Mouse (Mus musculus): ENCODE results near the gene Ndufa13. TPM values are rescaled to one million over a fixed set of nuclear protein-coding genes. Genes with fewer than 3 reads are reported as not detected.

Gene Ndufa13
- polyA plus RNA-seq, 1 experiment from 2014 or later = 159 TPM

DNA sequence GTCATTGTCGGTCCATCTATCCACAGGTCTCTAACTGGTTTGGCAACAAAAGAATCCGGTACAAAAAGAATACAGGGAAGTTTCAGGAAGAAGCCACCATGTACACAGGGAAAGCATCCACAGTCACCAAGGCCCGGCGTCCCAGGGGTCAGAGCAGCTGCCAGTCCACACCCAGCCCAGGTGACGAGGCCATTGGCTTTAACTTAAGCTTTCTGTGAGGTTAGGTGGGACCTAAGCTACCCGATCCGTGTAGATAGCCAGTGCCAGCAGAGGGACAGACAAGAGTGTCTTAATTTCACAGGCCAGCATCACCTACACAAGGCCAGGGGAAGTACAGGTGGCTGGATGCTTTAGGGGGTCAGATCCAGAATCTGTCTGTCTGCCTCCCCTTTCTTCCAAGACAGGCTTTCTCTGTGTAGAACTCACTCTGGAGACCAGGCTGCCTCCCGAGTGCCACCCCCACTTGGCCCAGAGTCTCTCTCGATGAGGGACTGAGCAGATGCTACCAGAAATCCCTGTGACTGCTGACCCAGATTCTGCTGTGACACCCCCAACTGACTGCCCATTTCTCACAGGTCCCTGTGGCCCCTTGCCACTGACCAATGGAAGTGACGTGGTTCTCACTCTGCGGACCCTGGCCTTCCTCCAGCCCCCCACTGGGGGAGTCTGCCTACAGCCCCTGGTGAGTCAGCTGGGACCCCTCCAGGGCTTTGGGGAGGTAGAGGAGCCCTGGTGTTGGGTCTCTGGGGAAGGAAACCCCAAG is 32.2 kb downstream of the Ndufa13 start:
- H3K9ac ChIP-seq (ENCODE audit: low read depth, low read length) = no peak overlapping the region
- H3K9me3 ChIP-seq (ENCODE audit: control insufficient read depth, low read length) = no peaks in the 10 kb centered on the region
- ATAC-seq (replicated peaks; ENCODE audit: low FRiP score) = no peak
- H3K4me2 ChIP-seq = no peak overlapping the region
- no peaks in the 10 kb centered on the region for H3K4me1 ChIP-seq (replicated peaks; ENCODE audit: control insufficient read depth, insufficient read depth, low read length)
- no peak for DNase-seq (ENCODE audit: low spot score)
- H3K27me3 ChIP-seq (replicated peaks; ENCODE audit: control insufficient read depth, insufficient read depth, low read length) = peaks cover 5% of the 10 kb centered on the region; the same call in 1 of the 2 replicates
- WGBS = 76% methylated on average over 11 of the region's 11 CpGs
- H3K27ac ChIP-seq (ENCODE audit: low read depth, low read length) = no peak overlapping the region
- no peaks in the 10 kb centered on the region for H3K36me3 ChIP-seq (ENCODE audit: control insufficient read depth, insufficient read depth, low read length)
- no peak overlapping the region for H3K4me3 ChIP-seq (ENCODE audit: low read depth, low read length)

DNA sequence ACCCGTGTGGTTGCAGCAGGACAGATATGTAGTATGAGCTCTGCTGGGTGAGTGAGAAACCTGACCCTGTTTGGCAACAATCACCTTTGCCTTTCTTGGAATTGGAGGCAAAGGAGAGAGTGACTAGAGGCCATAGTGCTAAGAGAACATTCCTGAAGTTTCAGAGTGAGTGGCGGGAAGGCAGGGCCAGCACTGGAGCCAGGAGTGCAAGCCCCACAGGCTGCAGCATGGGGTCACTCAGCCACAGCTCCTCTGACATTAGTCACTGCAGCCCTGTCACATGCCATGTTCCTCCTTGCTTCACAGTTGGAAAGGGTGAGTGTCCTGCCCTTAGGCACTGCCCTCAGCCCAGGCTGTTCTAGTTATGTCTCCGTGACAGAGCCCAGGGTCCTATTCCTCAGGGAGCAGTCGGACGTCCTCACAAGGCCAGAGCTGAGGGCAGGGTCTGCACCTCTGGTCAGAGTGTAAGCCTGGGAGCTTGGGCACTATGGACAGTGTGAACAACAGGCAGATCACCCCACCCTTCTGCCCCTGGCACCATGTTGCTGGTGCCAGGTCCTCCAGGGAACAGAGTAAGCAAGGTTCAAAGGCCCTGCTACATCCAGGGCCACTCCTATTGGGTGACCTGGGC is 34.5 kb downstream of the Ndufa13 start:
- Histone ChIP-seq H3K4me3 (ENCODE audit: low read depth, low read length) (no peak overlapping the region), H3K9ac (ENCODE audit: low read depth, low read length) (no peak overlapping the region), H3K4me2 (no peak overlapping the region), H3K36me3 (ENCODE audit: control insufficient read depth, insufficient read depth, low read length) (no peaks in the 10 kb centered on the region), H3K27me3 (replicated peaks; ENCODE audit: control insufficient read depth, insufficient read depth, low read length) (peaks cover 3% of the 10 kb centered on the region; the same call in 1 of the 2 replicates), H3K9me3 (ENCODE audit: control insufficient read depth, low read length) (no peaks in the 10 kb centered on the region), H3K4me1 (replicated peaks; ENCODE audit: control insufficient read depth, insufficient read depth, low read length) (no peaks in the 10 kb centered on the region), H3K27ac (ENCODE audit: low read depth, low read length) (no peak overlapping the region)
- DNase-seq (ENCODE audit: low spot score) (no peak), ATAC-seq (replicated peaks; ENCODE audit: low FRiP score) (no peak)
- WGBS = 68% methylated on average over 5 of the region's 5 CpGs

DNA sequence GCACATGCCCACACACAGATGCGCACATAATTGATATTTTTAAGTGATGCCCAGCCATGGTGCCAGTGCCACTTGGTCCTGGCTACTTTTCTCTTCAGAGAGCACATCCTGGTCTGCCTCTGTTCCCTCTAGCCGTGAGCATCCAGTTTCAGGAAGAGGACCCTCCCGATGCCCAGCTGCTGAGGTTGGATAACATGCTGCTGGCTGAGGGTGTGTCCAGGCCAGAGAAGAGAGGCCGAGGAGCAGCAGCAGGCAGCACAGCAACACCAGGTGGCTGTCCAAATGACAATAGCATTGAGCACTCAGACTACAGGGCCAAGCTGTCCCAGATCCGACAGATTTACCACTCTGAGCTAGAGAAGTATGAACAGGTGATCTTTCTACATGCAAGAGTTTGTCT is 38.2 kb downstream of the Ndufa13 start:
- Histone ChIP-seq H3K4me3 (ENCODE audit: low read depth, low read length) (no peak overlapping the region), H3K9me3 (ENCODE audit: control insufficient read depth, low read length) (no peaks in the 10 kb centered on the region), H3K4me1 (replicated peaks; ENCODE audit: control insufficient read depth, insufficient read depth, low read length) (no peaks in the 10 kb centered on the region), H3K9ac (ENCODE audit: low read depth, low read length) (no peak overlapping the region), H3K4me2 (no peak overlapping the region), H3K36me3 (ENCODE audit: control insufficient read depth, insufficient read depth, low read length) (no peaks in the 10 kb centered on the region), H3K27me3 (replicated peaks; ENCODE audit: control insufficient read depth, insufficient read depth, low read length) (no peaks in the 10 kb centered on the region), H3K27ac (ENCODE audit: low read depth, low read length) (no peak overlapping the region)
- ATAC-seq (replicated peaks; ENCODE audit: low FRiP score) (no peak), DNase-seq (ENCODE audit: low spot score) (no peak)
- 53% methylated on average over 5 of the region's 5 CpGs for WGBS

DNA sequence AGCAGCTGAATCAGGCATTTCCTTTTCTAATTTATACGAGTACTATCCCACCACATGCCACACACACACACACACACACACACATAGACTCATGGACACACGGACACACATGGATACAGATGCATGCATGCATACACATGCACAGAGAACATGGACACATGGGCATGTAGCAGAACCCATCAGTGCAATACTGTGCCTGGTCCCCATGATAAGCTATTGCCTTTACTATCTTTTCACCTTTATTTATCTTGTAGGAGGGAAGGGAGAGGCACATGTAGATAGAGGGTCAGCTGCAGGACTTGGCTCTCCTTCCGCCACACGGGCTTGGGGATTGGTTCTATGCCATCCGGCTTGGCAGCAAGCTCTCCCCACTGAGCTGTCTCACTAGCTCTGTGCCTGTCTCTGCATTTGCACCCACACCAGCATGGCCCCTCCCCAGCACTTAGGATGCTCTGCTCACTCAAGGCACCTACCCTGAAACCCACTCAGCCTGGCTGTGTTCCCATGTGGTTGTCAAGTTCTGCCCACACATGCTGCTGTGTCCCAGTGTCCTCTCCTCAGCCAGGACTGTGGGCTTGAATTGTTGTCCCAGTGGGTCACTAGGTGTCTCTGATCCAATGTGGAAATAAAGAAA is 38.9 kb downstream of the Ndufa13 start:
- WGBS = 68% methylated on average over 5 of the region's 5 CpGs
- Histone ChIP-seq H3K9ac (ENCODE audit: low read depth, low read length) (no peak overlapping the region), H3K4me3 (ENCODE audit: low read depth, low read length) (no peak overlapping the region), H3K4me1 (replicated peaks; ENCODE audit: control insufficient read depth, insufficient read depth, low read length) (no peaks in the 10 kb centered on the region), H3K27ac (ENCODE audit: low read depth, low read length) (no peak overlapping the region), H3K27me3 (replicated peaks; ENCODE audit: control insufficient read depth, insufficient read depth, low read length) (no peaks in the 10 kb centered on the region), H3K9me3 (ENCODE audit: control insufficient read depth, low read length) (no peaks in the 10 kb centered on the region), H3K36me3 (ENCODE audit: control insufficient read depth, insufficient read depth, low read length) (no peaks in the 10 kb centered on the region), H3K4me2 (no peak overlapping the region)
- DNase-seq (ENCODE audit: low spot score) (no peak), ATAC-seq (replicated peaks; ENCODE audit: low FRiP score) (no peak)

DNA sequence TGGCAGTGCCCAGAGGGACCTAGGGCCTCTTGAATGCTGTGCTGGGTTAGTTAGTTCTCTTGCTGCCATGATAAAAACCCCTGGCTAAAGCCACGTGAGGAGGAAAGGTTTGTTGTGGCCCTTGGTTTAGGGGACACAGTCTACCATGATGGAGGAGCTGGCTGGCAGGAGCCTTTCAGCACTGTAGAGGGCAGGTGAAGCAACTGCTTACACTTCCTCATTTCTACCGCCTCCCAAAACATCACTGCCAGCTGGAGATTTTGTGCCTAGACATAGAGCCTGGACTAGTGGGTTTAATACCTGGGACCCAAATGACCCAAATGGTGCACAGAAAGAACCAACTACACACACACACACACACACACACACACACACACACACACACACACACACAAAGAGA is 41.1 kb downstream of the Ndufa13 start:
- no peak overlapping the region for H3K4me2 ChIP-seq
- WGBS = 42% methylated on average over 2 of the region's 2 CpGs
- no peak overlapping the region for H3K4me3 ChIP-seq (ENCODE audit: low read depth, low read length)
- ATAC-seq (replicated peaks; ENCODE audit: low FRiP score) (no peak), DNase-seq (ENCODE audit: low spot score) (no peak)
- no peaks in the 10 kb centered on the region for H3K36me3 ChIP-seq (ENCODE audit: control insufficient read depth, insufficient read depth, low read length)
- H3K27ac ChIP-seq (ENCODE audit: low read depth, low read length) = no peak overlapping the region
- no peaks in the 10 kb centered on the region for H3K4me1 ChIP-seq (replicated peaks; ENCODE audit: control insufficient read depth, insufficient read depth, low read length)
- H3K9ac ChIP-seq (ENCODE audit: low read depth, low read length) = no peak overlapping the region
- no peaks in the 10 kb centered on the region for H3K27me3 ChIP-seq (replicated peaks; ENCODE audit: control insufficient read depth, insufficient read depth, low read length)
- no peaks in the 10 kb centered on the region for H3K9me3 ChIP-seq (ENCODE audit: control insufficient read depth, low read length)

DNA sequence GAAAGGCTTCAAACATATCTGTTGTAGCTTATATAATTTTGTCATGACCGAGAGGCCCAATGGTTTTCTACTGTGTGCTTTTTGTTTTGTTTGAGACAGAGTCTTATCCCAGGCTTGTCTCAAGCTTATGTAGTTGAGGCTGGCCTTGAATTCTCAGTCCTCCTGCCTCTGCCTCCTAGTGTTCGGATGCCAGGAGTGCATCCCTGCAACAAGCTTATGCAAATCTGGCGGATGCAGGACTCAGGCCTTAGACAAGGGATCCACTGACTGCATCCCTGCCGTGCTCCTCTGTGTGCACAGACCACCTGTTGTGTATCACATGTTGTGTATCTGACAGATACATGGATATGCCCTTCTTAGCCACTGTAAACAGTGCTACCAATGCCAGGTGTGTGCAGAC is 41.6 kb downstream of the Ndufa13 start:
- WGBS = 55% methylated on average over 4 of the region's 4 CpGs

DNA sequence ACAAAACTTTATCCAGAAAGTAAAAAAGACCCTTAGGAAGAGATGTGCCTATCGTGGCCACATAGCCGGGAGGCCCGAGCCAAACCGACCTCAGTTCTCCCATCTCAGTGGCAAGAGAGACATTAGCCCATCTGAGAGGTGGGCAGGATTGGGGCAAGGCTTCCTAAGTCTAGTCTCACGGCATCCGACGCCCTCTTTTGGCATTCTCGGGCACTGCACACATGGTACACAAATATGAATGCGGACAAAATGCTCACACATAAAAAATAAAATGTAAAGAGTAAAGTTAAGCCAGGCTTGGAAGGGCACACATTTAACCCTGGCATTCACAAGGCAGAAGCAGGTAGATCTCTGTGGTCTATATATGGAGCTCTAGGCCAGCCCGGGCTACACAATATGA is 48.5 kb downstream of the Ndufa13 start:
- DNase-seq (ENCODE audit: low spot score) (no peak), ATAC-seq (replicated peaks; ENCODE audit: low FRiP score) (no peak)
- Histone ChIP-seq H3K4me3 (ENCODE audit: low read depth, low read length) (no peak overlapping the region), H3K36me3 (ENCODE audit: control insufficient read depth, insufficient read depth, low read length) (no peaks in the 10 kb centered on the region), H3K9ac (ENCODE audit: low read depth, low read length) (no peak overlapping the region), H3K4me1 (replicated peaks; ENCODE audit: control insufficient read depth, insufficient read depth, low read length) (no peaks in the 10 kb centered on the region; the same call in 1 of the 2 replicates), H3K9me3 (ENCODE audit: control insufficient read depth, low read length) (no peaks in the 10 kb centered on the region), H3K27me3 (replicated peaks; ENCODE audit: control insufficient read depth, insufficient read depth, low read length) (no peaks in the 10 kb centered on the region), H3K27ac (ENCODE audit: low read depth, low read length) (no peak overlapping the region), H3K4me2 (no peak overlapping the region)
- 86% methylated on average over 10 of the region's 10 CpGs for WGBS

More for the DNA sequence above, 41.6 kb downstream of the Ndufa13 start:
- DNase-seq (ENCODE audit: low spot score) = no peak
- ATAC-seq (replicated peaks; ENCODE audit: low FRiP score) = no peak
- H3K36me3 ChIP-seq (ENCODE audit: control insufficient read depth, insufficient read depth, low read length) = no peaks in the 10 kb centered on the region
- no peaks in the 10 kb centered on the region for H3K27me3 ChIP-seq (replicated peaks; ENCODE audit: control insufficient read depth, insufficient read depth, low read length)
- H3K4me2 ChIP-seq = no peak overlapping the region
- H3K4me1 ChIP-seq (replicated peaks; ENCODE audit: control insufficient read depth, insufficient read depth, low read length) = no peaks in the 10 kb centered on the region
- H3K4me3 ChIP-seq (ENCODE audit: low read depth, low read length) = no peak overlapping the region
- no peak overlapping the region for H3K9ac ChIP-seq (ENCODE audit: low read depth, low read length)
- no peak overlapping the region for H3K27ac ChIP-seq (ENCODE audit: low read depth, low read length)
- H3K9me3 ChIP-seq (ENCODE audit: control insufficient read depth, low read length) = no peaks in the 10 kb centered on the region

DNA sequence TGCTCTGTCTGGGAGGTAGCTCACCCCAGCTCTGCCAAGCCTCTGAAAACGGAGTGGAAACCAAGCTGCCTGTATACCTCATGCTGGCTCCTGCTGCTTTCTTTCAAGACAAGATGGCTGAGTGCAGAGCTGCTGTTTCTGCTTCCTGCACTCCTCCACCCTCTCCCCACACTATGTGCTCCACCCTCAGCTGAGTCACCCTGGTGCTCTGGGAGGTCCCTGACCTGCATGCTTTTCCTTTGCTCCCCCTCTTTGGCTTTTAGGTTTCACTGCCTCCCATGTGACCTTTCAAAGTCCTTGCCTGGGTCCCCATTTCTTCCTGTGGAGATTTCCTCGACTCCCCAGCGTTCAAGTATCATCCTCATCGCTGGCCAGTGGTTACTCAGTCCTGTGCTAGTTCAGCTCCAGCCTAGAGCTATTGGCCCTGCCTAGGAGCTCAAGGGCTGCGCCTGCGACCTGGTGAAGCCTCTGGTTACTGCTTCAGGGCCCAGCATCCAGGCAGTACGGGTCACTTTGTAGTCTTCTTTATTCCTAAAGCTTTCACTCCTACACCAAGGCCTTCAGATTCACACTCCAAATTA is 51.3 kb downstream of the Ndufa13 start:
- H3K4me3 ChIP-seq (ENCODE audit: low read depth, low read length) = no peak overlapping the region
- H3K9ac ChIP-seq (ENCODE audit: low read depth, low read length) = no peak overlapping the region
- DNase-seq (ENCODE audit: low spot score) (no peak), ATAC-seq (replicated peaks; ENCODE audit: low FRiP score) (peak; percentile 69)
- peak overlapping the region; percentile 19; the same call in 1 of the 2 replicates for H3K27ac ChIP-seq (ENCODE audit: low read depth, low read length)
- 77% methylated on average over 7 of the region's 7 CpGs for WGBS
- H3K9me3 ChIP-seq (ENCODE audit: control insufficient read depth, low read length) = no peaks in the 10 kb centered on the region
- no peak overlapping the region for H3K4me2 ChIP-seq
- H3K27me3 ChIP-seq (replicated peaks; ENCODE audit: control insufficient read depth, insufficient read depth, low read length) = no peaks in the 10 kb centered on the region
- H3K36me3 ChIP-seq (ENCODE audit: control insufficient read depth, insufficient read depth, low read length) = no peaks in the 10 kb centered on the region
- H3K4me1 ChIP-seq (replicated peaks; ENCODE audit: control insufficient read depth, insufficient read depth, low read length) = no peaks in the 10 kb centered on the region; the same call in 1 of the 2 replicates

Measured in liver, embryonic 11.5 days (tissue).